Mouse (Mus musculus) telencephalon, adult 2 months (tissue): ENCODE results near the gene Rpl34.

Experiments used
- DNase-seq: peaks from one replicate; pipeline ENCODE4 v3.0.0-alpha.2; 2011; ENCODE audit warnings: low read depth, low spot score

Gene Rpl34

GRCm38 (mm10) chr3:130714775-130715568 lies 15.2 kb downstream of the Rpl34 start:
- peak; percentile 58 for DNase-seq

- DNase-seq = no peak
These were observed 17.3 kb downstream of the Rpl34 start for GRCm38 (mm10) chr3:130712891-130713290.

GRCm38 (mm10) chr3:130710103-130710502 lies 20.1 kb downstream of the Rpl34 start:
- no peak for DNase-seq

- DNase-seq = peak; percentile 97
These were observed 21.0 kb downstream of the Rpl34 start, which contains the start of gene Ostc for GRCm38 (mm10) chr3:130708967-130709924. TSS of gene Ostc (minus strand) at chr3:130709444.

GRCm38 (mm10) chr3:130708529-130708928 lies 21.7 kb downstream of the Rpl34 start:
- no peak for DNase-seq

GRCm38 (mm10) chr3:130702289-130702688 lies 27.9 kb downstream of the Rpl34 start:
- DNase-seq = no peak

- no peak for DNase-seq
These were observed 32.6 kb downstream of the Rpl34 start for GRCm38 (mm10) chr3:130697622-130698021.

- no peak for DNase-seq
These were observed 35.5 kb downstream of the Rpl34 start for GRCm38 (mm10) chr3:130694705-130695104.

- DNase-seq = no peak
These were observed 36.1 kb downstream of the Rpl34 start for GRCm38 (mm10) chr3:130694041-130694593.

- no peak for DNase-seq
These were observed 38.5 kb downstream of the Rpl34 start for GRCm38 (mm10) chr3:130691596-130692170.

- DNase-seq = no peak
These were observed 39.2 kb downstream of the Rpl34 start for GRCm38 (mm10) chr3:130690834-130691595.

GRCm38 (mm10) chr3:130689630-130690029 lies 40.6 kb downstream of the Rpl34 start:
- peak; percentile 39 for DNase-seq

GRCm38 (mm10) chr3:130687051-130687450 lies 43.1 kb downstream of the Rpl34 start:
- DNase-seq = no peak

GRCm38 (mm10) chr3:130685014-130685366 lies 45.2 kb downstream of the Rpl34 start:
- DNase-seq = no peak

GRCm38 (mm10) chr3:130684276-130685013 lies 45.8 kb downstream of the Rpl34 start:
- no peak for DNase-seq

GRCm38 (mm10) chr3:130683836-130684235 lies 46.4 kb downstream of the Rpl34 start:
- no peak for DNase-seq

- no peak for DNase-seq
These were observed 48.0 kb downstream of the Rpl34 start for GRCm38 (mm10) chr3:130682183-130682582.

- DNase-seq = no peak
These were observed 49.0 kb downstream of the Rpl34 start for GRCm38 (mm10) chr3:130681226-130681625.

GRCm38 (mm10) chr3:130677671-130678460 lies 52.3 kb downstream of the Rpl34 start:
- no peak for DNase-seq
